Mouse (Mus musculus) heart, postnatal 0 days (tissue): Measurements from ENCODE around the gene Adamts16.

Experiments
- CTCF ChIP-seq: IDR thresholded peaks from 2 replicates; pipeline ENCODE4 v1.5.1; 2016; ENCODE audit warnings: antibody characterized with exemption, control low read depth, low read depth
- EP300 ChIP-seq: IDR thresholded peaks from 2 replicates; pipeline ENCODE4 v1.6.1; 2016; ENCODE audit warnings: antibody characterized with exemption, low read depth

DNA sequence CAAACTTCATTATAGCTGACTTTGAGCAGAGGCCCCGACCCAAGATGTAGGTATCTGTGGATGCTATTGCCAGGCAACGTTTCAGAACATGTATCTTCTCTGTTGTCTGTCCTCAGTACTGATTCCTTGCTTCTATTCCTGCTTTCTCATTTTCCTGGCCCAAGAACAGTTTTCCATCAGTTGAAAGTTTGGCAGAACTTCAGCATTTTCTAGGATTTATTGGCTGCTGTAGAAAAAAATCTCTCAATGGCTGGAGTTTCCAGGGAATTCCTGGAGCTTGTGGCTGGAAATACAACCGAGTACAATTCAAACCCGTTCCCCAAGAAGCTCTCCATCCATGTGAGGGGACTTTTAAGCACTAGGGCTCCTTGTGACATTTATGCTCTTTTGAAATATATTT is 10.6 kb downstream of the Adamts16 start:
- TF ChIP-seq CTCF (no peak), EP300 (no peak)
